Mouse (Mus musculus) 3134 (cell line): ENCODE results near the gene Hira.
"Not testable (repeated sequence)": the region's sequence is repeated elsewhere in the genome, so short reads cannot be mapped to it uniquely, and the experiment has no call there.

ENCODE experiments used
- DNase-seq: peaks from one replicate; pipeline ENCODE4 v3.0.0-alpha.2; 2011; ENCODE audit warnings: low spot score; ENCODE audit not compliant: insufficient read length; ENCODE audit errors: extremely low read depth

Gene Hira

DNA sequence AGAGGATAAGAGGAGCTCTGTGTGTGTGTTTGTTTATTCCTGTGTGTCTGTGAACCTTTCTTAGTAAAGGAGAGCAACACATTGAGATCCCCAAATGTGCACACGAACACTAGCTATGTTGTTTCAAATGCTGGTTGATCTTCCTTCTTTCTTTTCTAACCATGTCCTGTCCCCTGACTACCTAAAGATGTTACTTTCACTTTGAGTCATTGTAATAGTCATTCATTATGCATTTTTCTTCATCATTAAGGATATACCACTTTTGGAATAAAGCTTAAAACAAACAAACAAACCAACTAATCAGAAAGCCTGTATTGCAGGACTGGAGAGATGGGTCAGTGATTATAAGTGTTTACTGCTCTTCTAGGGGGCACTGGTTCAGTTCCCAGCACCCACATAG is 28.8 kb downstream of the Hira start:
- DNase-seq, result no peak

DNA sequence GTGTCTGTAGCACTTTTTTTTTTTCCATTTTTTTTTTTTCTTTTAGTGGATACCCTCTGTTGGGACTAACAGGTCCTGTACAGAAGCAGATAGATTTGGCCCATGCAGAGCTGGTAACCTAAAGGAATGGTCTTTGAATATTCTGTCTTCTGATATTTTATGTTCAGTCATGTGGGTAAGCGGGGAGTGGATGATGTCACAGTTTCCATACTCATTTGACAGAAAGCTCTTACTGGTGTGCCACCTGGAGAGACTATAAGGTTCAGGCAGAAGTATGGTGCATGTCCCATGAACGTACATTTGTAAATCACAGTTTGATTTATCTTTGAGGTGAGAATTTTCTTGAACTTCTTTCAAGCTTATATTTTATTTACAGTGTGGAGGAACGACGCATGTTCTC is 39.2 kb downstream of the Hira start:
- no peak for DNase-seq

DNA sequence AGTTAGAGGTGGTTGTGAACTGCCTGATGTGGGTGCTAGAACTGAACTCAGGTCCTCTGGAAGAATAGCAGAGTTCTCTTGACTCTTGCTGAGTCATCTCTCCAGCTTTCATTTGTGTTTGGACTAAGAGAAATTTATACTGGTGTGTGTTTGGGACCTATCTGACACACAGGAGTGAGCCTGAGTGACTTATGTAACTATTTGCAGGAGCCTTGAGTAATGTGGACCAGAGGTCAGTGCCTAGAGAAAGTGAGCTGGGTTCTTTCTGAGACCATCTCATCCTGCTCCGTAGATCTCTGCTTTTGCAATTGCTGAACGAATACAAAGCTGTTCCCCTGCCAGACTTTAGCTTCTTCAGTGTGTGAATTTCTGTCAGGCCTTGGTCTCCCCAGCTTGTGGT is 44.9 kb downstream of the Hira start:
- DNase-seq, result no peak

DNA sequence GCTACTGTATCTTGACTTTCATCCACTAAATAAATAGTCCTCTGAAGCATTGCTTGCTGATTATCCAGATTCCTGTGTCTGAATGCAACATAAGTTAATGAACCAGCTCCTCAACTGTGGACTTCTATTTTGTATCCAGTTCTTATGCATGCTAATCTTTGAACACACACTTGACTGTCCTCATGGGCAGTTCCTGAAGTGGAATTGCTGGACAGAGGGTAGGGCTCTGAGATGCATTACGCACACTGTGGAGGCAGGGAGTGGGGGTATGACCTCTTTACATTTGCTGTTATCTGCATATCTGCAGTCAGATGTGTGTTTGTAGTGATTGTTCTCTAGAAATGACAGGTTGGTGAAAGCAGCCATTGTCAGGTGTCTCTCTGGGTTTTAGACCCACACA is 51.1 kb downstream of the Hira start:
- DNase-seq, result no peak

DNA sequence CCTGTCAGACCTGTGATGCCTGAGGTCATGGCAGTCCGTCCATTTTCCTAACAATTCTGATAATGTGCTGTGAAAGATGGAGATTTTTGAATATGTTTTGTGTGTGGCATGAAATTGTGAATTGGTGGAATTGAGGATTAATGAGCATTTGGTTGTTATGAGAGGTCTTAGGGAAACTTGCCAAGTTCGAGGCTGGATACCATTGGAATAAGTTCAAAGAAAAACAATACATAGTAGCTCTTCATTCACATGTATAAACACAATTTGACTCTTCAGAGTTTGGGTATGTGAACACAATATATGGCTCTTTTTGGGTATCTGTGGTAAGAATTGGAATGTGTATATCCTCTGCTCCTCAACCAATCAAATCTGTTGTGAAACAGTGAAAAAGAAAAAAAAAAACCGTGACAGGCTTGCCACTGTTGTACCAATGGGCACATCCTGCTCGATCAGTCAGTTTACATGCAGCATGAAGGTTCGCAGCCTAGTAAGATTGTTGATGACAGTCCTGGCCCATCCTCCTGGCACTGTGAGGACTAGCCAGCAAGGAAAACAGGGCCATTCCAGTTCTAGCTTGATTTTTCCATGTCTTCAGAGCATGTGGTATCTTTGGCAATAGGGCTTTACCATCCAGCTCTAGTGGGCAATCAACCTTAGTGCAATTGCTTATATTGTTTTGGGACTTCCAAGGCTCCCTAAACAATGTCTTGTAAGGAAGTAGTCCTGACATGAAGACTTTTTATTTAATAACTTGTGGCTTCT is 61.7 kb downstream of the Hira start:
- DNase-seq, result no peak

DNA sequence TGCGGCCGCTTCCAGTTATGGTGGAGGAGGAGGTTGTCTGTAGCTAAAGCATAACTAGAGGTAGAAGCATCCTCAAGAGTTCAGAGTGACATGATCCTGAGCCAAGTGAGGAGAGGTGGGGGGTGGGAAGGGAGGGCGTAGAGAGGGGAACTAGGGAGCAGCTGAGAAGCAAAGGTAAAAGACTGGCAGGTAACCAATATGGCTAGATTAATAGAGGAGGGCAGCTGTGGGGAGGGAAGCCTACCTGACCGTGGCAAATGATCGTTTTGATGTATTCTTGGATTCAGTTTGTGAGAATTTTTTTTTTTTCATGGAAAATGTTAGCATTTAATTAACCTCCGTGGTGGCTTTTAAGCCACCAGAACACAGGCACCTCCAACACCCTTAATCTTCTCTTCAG is 67.1 kb downstream of the Hira start:
- DNase-seq, result no peak

DNA sequence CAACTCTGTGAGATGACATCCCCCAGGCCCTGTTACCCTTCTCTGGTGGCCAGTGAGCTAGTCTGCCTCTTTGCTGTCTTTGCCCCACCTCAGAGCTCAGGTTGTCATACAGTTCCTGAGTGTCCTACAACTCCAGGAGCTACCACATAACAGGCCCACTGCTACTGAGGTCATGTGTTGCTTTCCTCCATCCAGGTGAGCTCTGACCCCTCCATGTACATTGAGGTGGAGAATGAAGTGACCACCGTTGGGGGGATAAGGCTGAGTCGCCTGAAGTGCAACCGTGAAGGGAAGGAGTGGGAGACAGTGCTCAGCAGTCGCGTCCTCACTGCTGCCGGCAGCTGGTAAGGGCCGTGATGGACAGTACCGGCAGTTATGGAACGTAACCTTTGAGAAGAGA is 72.1 kb downstream of the Hira start:
- DNase-seq, result no peak

DNA sequence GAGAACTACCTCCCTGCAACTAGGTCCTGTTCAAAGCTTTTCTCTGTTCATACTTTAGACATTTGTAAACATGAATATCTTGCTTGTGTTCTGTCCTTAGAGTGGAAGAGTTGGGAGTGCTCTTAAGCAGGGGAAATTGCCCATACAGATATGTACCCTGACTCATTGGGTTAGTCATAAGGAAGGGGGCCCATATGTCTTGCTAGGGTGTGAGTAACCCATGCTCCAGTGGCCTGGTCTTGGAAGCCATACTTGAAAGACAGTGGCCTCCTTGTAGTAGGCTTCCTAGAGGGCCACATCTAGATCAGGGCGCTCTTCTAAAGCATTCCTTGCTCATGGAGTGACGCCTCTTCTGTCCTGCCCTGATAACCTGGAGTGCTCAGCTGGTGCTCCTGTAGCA is 73.5 kb downstream of the Hira start:
- DNase-seq, result no peak

DNA sequence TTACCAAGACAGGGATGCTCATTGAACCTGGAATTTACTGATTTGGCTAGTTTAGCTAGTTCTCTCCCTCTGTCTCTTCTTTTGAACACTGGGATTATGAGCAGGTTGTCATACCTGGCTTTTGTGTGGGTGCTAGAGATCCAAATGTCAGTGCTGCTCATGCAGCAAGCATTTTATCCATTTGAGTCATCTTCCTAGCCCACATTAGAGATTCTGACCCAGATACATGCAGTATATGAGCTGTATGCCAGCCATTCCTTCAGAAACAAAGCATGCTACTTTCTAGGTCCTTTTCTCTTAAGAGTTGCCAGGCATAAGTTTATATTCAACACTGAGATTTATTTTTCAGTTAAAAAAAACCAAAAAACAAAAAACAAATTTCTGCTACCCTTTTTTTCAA is 76.0 kb downstream of the Hira start:
- no peak for DNase-seq

DNA sequence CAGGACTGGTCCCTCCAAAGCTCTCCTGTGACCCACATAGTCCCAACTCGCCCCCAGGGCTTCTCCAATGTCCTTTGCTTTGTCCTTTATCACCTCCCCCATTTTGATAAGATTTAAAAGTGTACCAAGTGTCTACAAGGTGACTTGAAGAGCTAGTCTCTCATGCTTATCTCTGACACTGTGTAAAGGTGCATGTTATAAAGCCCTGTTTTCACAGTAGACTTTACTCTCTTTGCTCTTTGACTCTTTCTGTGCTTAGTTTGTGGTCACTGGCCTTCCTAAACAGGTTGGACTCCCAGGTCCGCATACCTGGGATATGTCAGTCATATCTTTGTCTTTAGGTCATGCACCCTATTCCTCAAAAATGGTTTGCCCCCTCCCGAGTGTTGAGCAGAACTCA is 78.2 kb downstream of the Hira start:
- no peak for DNase-seq

DNA sequence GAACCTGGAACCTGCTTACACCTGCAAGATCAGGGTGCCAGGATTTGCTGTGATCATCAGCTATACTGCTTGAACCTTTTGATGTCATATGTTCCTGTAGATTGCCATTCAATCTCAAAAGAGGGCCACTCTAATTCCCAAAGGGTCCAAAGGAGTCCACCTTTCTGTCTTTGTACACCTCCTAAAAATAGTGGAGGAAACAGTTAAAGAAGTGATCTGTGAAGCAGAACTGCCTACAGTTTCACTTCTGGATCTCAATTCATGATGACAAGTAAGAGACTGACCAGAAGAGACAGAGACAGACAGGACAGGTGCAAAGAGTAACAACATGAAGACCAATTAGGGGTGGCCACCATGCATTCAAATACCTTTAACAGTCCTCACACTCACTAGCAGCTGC is 86.6 kb downstream of the Hira start:
- DNase-seq, result no peak

DNA sequence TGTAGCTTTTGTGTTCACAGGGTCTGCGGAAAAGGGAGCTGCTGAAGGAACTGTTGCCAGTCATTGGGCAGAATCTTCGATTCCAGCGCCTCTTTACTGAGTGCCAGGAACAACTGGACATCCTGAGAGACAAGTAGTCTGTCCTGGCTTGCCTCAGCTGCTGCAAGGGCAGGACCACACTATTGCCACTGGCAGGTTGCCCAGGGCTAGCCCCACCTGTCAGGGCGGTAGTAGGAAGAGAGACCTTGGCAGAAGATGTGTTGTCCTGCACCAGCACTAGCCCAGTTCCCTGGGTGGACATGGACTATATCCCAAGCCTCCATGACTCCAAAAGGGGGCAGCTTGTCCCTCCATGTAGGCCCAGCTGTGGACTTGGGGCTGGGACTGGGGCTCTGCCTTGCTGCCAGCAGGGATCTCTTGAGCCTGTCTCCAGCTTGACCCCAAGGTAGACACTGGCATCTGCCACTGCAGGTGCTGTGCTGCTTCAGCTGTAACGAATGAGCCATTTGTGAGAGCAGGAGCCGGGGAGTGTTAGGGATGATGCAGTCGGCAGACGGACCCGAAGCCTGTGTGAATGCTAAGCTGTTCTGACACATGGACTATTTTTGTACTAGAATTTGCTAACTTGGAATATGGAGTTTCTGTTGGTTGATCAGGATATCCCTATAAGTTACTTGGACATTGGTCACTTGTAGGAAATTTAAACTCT is 92.7 kb downstream of the Hira start:
- DNase-seq, result no peak

DNA sequence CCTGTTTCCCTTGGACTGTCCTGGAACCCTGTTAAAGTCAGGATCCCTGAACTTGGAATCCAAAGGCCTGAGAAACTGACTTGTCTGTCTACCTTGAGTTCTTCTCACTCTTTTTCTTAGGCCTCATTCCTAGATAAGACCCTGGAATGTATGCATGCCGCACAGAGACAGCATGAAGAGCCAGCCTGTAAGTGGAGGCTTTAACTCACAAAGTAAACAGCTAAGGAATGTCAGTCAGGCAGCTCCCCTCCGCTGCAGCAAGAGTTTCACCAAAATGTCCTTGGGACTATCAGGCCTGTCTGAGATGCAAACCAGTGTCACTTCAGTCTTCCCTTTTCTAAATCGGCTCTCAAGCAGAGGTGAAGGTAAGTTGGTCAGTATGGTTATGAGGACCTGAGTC is 94.0 kb downstream of the Hira start:
- DNase-seq, result no peak

DNA sequence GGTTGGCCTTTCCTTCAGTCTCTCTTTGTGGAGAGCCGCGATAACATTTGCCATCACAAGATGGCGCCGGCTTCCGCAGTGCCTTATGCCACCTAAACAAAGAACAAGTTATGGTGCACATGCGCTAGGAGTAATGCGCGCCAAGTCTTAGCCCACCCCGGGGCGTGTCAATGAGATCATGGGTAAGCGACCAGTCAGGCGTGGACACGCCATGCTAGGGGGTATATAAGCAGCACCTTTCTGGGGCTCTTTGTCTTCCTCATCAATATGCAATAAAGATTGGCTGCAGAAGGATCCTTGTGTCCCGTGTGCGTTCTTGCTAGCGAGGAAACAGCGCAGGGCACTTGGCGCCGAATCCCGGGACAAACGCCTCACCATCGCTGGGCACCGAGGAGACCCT is 98.8 kb downstream of the Hira start:
- DNase-seq, result not testable (repeated sequence)

DNA sequence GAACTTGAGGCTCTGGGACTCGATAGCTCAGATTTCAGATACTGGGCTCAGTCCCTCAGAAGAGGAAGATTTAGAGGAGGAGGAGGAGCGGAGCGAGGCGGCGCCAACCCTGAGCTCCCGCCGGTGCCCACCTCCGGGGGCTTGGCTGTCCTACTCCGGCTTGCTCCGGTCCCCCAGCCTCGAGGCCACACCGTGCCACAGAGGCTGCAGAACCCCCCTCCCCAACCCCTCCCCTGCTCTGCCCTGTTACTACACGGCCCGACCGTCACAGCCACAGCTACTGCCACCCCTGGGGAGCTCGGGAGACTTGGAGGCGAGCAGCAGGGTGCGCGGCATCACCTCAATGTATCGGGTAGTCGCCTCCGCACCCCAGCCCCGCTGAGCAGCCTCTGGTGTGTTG is 99.5 kb downstream of the Hira start:
- DNase-seq, result peak; percentile 18

DNA sequence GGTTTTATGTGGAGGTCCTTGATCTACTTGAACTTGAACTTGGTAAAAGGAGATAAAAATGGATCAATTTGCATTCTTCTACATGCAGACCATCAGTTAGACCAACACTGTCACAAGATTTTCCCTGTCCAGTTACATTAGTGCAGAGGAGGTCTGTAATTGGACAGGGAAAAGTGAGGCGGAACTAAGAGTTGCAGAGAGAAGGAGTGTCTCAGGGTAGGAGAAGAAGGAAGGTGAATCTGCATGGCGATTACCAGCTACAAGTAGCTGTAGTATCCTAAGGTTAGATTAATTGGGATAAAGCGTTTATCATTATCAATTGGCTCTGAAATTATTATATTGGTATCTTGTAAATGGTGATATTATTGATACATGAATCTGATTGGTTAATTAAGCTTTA is 109.5 kb downstream of the Hira start:
- no peak for DNase-seq

DNA sequence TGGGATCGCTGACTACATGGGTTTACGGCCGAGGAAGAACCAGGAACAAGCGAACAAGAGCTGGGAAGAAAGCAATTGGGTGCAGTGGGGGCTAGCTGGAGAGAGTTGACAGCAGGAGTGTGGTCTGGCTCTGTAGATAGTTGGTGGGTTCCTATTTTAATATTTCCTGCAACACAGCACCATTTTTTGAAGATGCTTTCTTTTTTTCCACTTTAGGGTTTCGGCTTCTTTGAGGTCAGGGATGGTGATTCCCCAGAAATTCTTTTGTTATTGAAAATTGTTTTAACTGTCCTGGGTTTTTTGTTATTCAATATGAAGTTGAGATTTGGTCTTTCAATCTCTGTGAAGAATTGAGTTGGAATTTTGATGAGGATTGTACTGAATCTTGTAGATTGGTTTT is 110.0 kb downstream of the Hira start:
- no peak for DNase-seq

DNA sequence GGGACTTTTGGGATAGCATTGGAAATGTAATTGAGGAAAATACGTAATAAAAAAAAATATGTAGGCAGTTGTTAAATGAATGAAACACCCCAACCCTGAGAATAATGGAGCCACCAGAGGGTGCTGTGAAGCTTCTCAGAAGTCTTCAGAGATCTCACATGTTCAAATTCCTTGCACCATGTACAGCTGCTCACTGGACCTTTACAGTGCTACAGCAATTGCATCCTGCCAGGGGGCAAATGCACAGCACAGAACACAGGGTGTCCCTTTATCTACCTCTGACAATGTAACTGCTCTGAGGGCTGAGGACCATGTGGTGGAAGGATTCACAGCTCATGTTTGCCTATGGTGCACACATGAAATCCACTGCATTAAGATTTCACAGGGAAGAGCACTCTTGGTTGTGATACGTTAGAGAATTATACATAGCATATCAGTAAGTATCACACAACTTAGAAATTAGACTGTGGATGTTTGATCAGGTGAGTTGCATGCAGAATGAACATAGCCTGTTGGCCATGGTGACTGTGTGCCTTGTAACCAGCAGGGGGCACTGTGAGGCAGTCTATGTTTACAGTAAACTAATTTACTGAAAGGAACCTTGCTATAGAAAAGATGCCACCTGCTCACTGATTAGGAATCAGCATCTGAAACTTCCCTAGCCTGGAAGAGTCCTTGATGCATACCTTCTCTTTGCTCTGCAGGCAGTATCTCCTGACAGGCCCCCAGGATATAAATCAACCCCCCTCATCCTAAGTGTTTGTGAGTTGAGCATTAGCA is 126.0 kb downstream of the Hira start:
- not testable (repeated sequence) for DNase-seq

DNA sequence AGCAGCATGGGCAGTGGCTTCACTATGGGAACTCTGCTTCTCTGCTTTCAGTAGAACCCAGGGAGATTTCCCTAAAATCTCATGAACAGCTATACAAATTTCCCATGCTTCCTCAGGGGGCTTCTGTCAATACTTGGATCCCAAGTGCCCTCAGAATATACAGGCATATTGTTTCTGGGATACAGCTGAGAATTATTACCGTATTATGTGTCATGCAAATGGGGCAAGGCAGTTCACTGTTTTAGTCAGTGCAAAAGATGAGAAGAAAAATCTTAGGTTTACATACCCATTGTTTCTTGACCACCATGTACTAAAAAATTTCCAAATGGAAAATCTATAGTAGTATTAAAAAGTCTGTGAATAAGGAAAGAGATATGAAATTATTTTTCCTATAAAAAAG is 126.9 kb downstream of the Hira start:
- no peak for DNase-seq

DNA sequence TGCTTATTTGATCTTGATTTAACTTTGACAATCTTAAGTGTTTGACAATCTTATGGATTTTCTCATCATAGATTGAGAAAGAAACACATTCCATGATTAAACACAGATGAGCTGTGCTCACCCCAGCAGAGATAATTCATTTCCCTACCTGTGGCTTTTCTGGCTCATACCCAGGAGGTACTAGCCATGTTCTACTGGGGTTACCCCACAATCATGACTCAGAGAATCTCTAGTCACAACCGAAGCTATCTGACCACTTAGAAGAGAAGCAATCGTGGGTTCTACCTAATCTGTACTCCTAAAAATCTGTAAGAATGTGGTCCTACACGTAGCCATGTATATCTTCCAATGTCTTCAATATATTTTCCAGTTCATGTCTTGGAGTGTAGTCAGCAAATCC is 128.5 kb downstream of the Hira start:
- DNase-seq, result no peak

DNA sequence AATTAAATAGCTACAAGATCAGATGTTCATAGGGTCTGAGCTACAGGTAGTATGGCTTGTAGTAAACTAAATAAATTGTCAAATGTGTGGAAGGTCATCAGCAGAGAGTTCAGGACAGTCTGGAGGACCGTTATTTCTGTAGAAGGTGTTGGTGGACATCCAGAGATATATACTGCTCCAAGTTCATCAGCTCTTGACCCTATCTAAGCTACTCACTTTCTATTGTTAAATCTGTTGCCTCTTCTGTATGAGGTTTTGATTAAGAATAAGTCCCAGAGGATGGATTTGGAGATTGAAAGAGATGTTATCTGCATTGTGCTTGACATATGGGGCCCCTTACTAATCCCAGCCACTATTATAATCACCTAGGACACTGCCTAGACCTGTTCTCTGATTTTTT is 129.9 kb downstream of the Hira start:
- no peak for DNase-seq

DNA sequence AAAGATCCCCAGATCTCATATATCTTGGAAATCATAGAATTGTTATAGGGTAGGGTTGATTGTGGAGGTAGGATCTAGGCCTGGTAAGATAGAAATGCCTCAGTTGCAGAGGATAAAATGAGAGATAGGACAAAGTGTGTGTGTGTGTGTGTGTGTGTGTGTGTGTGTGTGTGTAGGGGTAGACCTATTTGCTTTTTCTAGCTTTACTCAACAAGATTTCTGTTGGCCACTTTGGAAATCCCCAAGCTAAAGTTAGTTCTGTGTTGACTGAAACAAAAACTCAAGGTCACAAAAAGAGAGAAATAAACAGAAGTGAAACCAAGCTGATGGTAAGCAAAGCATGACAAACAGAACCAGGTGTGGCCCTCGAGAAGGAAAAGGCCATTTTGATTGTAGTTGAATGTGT is 130.4 kb downstream of the Hira start:
- DNase-seq, result not testable (repeated sequence)
